Mouse (Mus musculus): ENCODE data around the gene Ddx59. TPM values are rescaled to one million over a fixed set of nuclear protein-coding genes. Genes with fewer than 3 reads are reported as not detected.

Gene Ddx59
- total RNA-seq (2018; cell fraction: chromatin; rRNA removed): 10 to 100 TPM in 6 of 26 experiments, 1 to 10 TPM in 20; 3.1 to 16.3 (median 8.0) TPM
- 1 to 10 TPM; 4.2 to 8.4 (median 6.2) TPM for total RNA-seq (2018; cell fraction: cytosol; rRNA removed)
- total RNA-seq (2018; cell fraction: nucleus; rRNA removed): 10 to 100 TPM in 4 of 26 experiments, 1 to 10 TPM in 22; 3.5 to 14.6 (median 6.3) TPM
- 4.3 to 8.4 TPM (median 8.0 TPM) in 3 replicates for polyA plus RNA-seq (2018)

- Histone ChIP-seq H3K4me3 (ENCODE audit: inconsistent target) (peak within 1 kb of the TSS; percentile 61), H3K36me3 (ENCODE audit: inconsistent target) (no peaks in the 10 kb centered on the region), H3K79me2 (ENCODE audit: inconsistent target) (no peaks in the 10 kb centered on the region), H3K27ac (peak within 1 kb of the TSS; percentile 58)
- WGBS (ENCODE audit: missing documents): under 1% methylated on average over 64 of the region's 78 CpGs
These were observed at the start of gene Ddx59 for GRCm38 (mm10) chr1:136414798-136415755. Gene Ddx59 (plus strand): TSS chr1:136415271.

GRCm38 (mm10) chr1:136365986-136366385 lies 49.1 kb upstream of the Ddx59 start:
- Histone ChIP-seq H3K36me3 (ENCODE audit: inconsistent target) (no peaks in the 10 kb centered on the region), H3K79me2 (ENCODE audit: inconsistent target) (no peaks in the 10 kb centered on the region), H3K27ac (no peak overlapping the region), H3K4me3 (ENCODE audit: inconsistent target) (no peak overlapping the region)
- 85% methylated on average over 3 of the region's 3 CpGs for WGBS (ENCODE audit: missing documents)

GRCm38 (mm10) chr1:136379261-136379660 lies 35.8 kb upstream of the Ddx59 start:
- 94% methylated on average over 7 of the region's 7 CpGs for WGBS (ENCODE audit: missing documents)
- no peak overlapping the region for H3K4me3 ChIP-seq (ENCODE audit: inconsistent target)
- no peak overlapping the region for H3K27ac ChIP-seq
- no peaks in the 10 kb centered on the region for H3K36me3 ChIP-seq (ENCODE audit: inconsistent target)
- H3K79me2 ChIP-seq (ENCODE audit: inconsistent target): no peaks in the 10 kb centered on the region

- no peaks in the 10 kb centered on the region for H3K79me2 ChIP-seq (ENCODE audit: inconsistent target)
- no peak overlapping the region for H3K27ac ChIP-seq
- H3K4me3 ChIP-seq (ENCODE audit: inconsistent target): no peak overlapping the region
- no peaks in the 10 kb centered on the region for H3K36me3 ChIP-seq (ENCODE audit: inconsistent target)
- 96% methylated on average over 4 of the region's 4 CpGs for WGBS (ENCODE audit: missing documents)
These were observed 34.9 kb upstream of the Ddx59 start for GRCm38 (mm10) chr1:136380161-136380560.

- WGBS (ENCODE audit: missing documents): 95% methylated on average over 8 of the region's 8 CpGs
- no peaks in the 10 kb centered on the region for H3K79me2 ChIP-seq (ENCODE audit: inconsistent target)
- no peak overlapping the region for H3K4me3 ChIP-seq (ENCODE audit: inconsistent target)
- no peak overlapping the region for H3K27ac ChIP-seq
- no peaks in the 10 kb centered on the region for H3K36me3 ChIP-seq (ENCODE audit: inconsistent target)
These were observed 34.5 kb upstream of the Ddx59 start for GRCm38 (mm10) chr1:136380606-136381005.

GRCm38 (mm10) chr1:136381169-136381568 lies 33.9 kb upstream of the Ddx59 start:
- no peak overlapping the region for H3K4me3 ChIP-seq (ENCODE audit: inconsistent target)
- H3K36me3 ChIP-seq (ENCODE audit: inconsistent target): no peaks in the 10 kb centered on the region
- WGBS (ENCODE audit: missing documents): 75% methylated on average over 6 of the region's 6 CpGs
- H3K27ac ChIP-seq: no peak overlapping the region
- H3K79me2 ChIP-seq (ENCODE audit: inconsistent target): no peaks in the 10 kb centered on the region

GRCm38 (mm10) chr1:136381583-136381982 lies 33.5 kb upstream of the Ddx59 start:
- no peak overlapping the region for H3K27ac ChIP-seq
- WGBS (ENCODE audit: missing documents): 11% methylated on average over 5 of the region's 5 CpGs
- H3K79me2 ChIP-seq (ENCODE audit: inconsistent target): no peaks in the 10 kb centered on the region
- H3K36me3 ChIP-seq (ENCODE audit: inconsistent target): no peaks in the 10 kb centered on the region
- no peak overlapping the region for H3K4me3 ChIP-seq (ENCODE audit: inconsistent target)

- H3K4me3 ChIP-seq (ENCODE audit: inconsistent target): no peak overlapping the region
- H3K79me2 ChIP-seq (ENCODE audit: inconsistent target): no peaks in the 10 kb centered on the region
- no peak overlapping the region for H3K27ac ChIP-seq
- WGBS (ENCODE audit: missing documents): 92% methylated on average over 5 of the region's 6 CpGs
- H3K36me3 ChIP-seq (ENCODE audit: inconsistent target): no peaks in the 10 kb centered on the region
These were observed 28.2 kb upstream of the Ddx59 start for GRCm38 (mm10) chr1:136386914-136387313.

GRCm38 (mm10) chr1:136394506-136394905 lies 20.6 kb upstream of the Ddx59 start:
- Histone ChIP-seq H3K27ac (no peak overlapping the region), H3K36me3 (ENCODE audit: inconsistent target) (no peaks in the 10 kb centered on the region), H3K79me2 (ENCODE audit: inconsistent target) (no peaks in the 10 kb centered on the region), H3K4me3 (ENCODE audit: inconsistent target) (no peak overlapping the region)
- 32% methylated on average over 10 of the region's 10 CpGs for WGBS (ENCODE audit: missing documents)

- WGBS (ENCODE audit: missing documents): 65% methylated on average over 4 of the region's 5 CpGs
- no peak overlapping the region for H3K27ac ChIP-seq
- H3K36me3 ChIP-seq (ENCODE audit: inconsistent target): no peaks in the 10 kb centered on the region
- H3K4me3 ChIP-seq (ENCODE audit: inconsistent target): no peak overlapping the region
- no peaks in the 10 kb centered on the region for H3K79me2 ChIP-seq (ENCODE audit: inconsistent target)
These were observed 20.0 kb upstream of the Ddx59 start for GRCm38 (mm10) chr1:136395073-136395472.

GRCm38 (mm10) chr1:136401281-136401680 lies 13.8 kb upstream of the Ddx59 start:
- H3K36me3 ChIP-seq (ENCODE audit: inconsistent target): no peaks in the 10 kb centered on the region
- H3K27ac ChIP-seq: no peak overlapping the region
- H3K79me2 ChIP-seq (ENCODE audit: inconsistent target): no peaks in the 10 kb centered on the region
- WGBS (ENCODE audit: missing documents): 75% methylated on average over 8 of the region's 8 CpGs
- no peak overlapping the region for H3K4me3 ChIP-seq (ENCODE audit: inconsistent target)

GRCm38 (mm10) chr1:136409631-136410030 lies 5.4 kb upstream of the Ddx59 start:
- Histone ChIP-seq H3K36me3 (ENCODE audit: inconsistent target) (no peaks in the 10 kb centered on the region), H3K79me2 (ENCODE audit: inconsistent target) (no peaks in the 10 kb centered on the region), H3K27ac (no peak overlapping the region), H3K4me3 (ENCODE audit: inconsistent target) (no peak overlapping the region)
- 93% methylated on average over 2 of the region's 2 CpGs for WGBS (ENCODE audit: missing documents)

- WGBS (ENCODE audit: missing documents): 50% methylated on average over 2 of the region's 2 CpGs
- peak overlapping the region; percentile 32 for H3K4me3 ChIP-seq (ENCODE audit: inconsistent target)
These were observed 670 bp downstream of the Ddx59 start for GRCm38 (mm10) chr1:136415756-136416126.

GRCm38 (mm10) chr1:136418393-136418792 lies 3.3 kb downstream of the Ddx59 start:
- Histone ChIP-seq H3K36me3 (ENCODE audit: inconsistent target) (no peaks in the 10 kb centered on the region), H3K79me2 (ENCODE audit: inconsistent target) (no peaks in the 10 kb centered on the region), H3K27ac (no peak overlapping the region), H3K4me3 (ENCODE audit: inconsistent target) (no peak overlapping the region)
- WGBS (ENCODE audit: missing documents): 98% methylated on average over 6 of the region's 6 CpGs

More at GRCm38 (mm10) chr1:136415756-136416126, 670 bp downstream of the Ddx59 start:
- peak overlapping the region; percentile 52 for H3K27ac ChIP-seq
- no peaks in the 10 kb centered on the region for H3K36me3 ChIP-seq (ENCODE audit: inconsistent target)
- H3K79me2 ChIP-seq (ENCODE audit: inconsistent target): no peaks in the 10 kb centered on the region

All from macrophage (primary cell).